Mouse (Mus musculus) CH12.LX (cell line): Measurements from ENCODE around the gene Tbx3. TPM values are rescaled to one million over a fixed set of nuclear protein-coding genes. Genes with fewer than 3 reads are reported as not detected.
A peak's percentile ranks its signal among the peaks of the same experiment; 100 is the strongest.

Experiments used
- DNase-seq: peaks from one replicate; pipeline ENCODE4 v3.0.0-alpha.2; 2013; ENCODE audit errors: extremely low read depth
- H3K27ac ChIP-seq: 2 replicates; pipeline ENCODE4 v1.5.1; 2012; ENCODE audit warnings: low read depth, mild to moderate bottlenecking, control low read depth, moderate library complexity; ENCODE audit not compliant: insufficient read depth
- H3K27me3 ChIP-seq: replicated peaks from 2 replicates; pipeline ENCODE3; 2012; ENCODE audit warnings: inconsistent platforms
- H3K36me3 ChIP-seq, 2 experiments: replicated peaks in 1 of 2; 2 replicates each; pipeline versions ENCODE3 to v1.6.1; 2012; ENCODE audit warnings: inconsistent platforms in 1 of 2, low read length in 1 of 2, mild to moderate bottlenecking in 1 of 2, mixed read lengths in 1 of 2, moderate library complexity in 1 of 2; ENCODE audit not compliant: control insufficient read depth in 1 of 2, insufficient read depth in 1 of 2
- H3K4me1 ChIP-seq, 2 experiments: 2 replicates each; pipeline ENCODE4 v1.6.1; 2012; ENCODE audit warnings: inconsistent platforms in 1 of 2, moderate library complexity in 1 of 2; ENCODE audit not compliant: insufficient read depth in 2 of 2, control insufficient read depth in 1 of 2
- H3K4me2 ChIP-seq: 2 replicates; pipeline ENCODE4 v1.6.1; 2012; ENCODE audit warnings: low read depth, mild to moderate bottlenecking, control low read depth; ENCODE audit not compliant: poor library complexity, insufficient read depth, severe bottlenecking
- H3K4me3 ChIP-seq, 3 experiments: fragments of 150-350 bp in 1 of 3; sonication (generic) in 1 of 3; replicated peaks in 1 of 3; 2 replicates each; pipeline versions ENCODE3 to v1.5.1; 2011 to 2012; ENCODE audit warnings: low read depth in 2 of 3, low read length in 2 of 3, mild to moderate bottlenecking in 2 of 3, moderate library complexity in 2 of 3, control low read depth in 1 of 3, improper control_type of control experiment in 1 of 3, inconsistent platforms in 1 of 3, mixed read lengths in 1 of 3; ENCODE audit not compliant: poor library complexity in 1 of 3
- H3K79me2 ChIP-seq: replicated peaks from 2 replicates; pipeline ENCODE4 v1.6.1; 2012; ENCODE audit warnings: mild to moderate bottlenecking, moderate library complexity; ENCODE audit not compliant: control insufficient read depth, poor library complexity, insufficient read depth, severe bottlenecking; ENCODE audit errors: extremely low read depth
- H3K9ac ChIP-seq: 2 replicates; pipeline ENCODE4 v1.6.1; 2012; ENCODE audit warnings: low read depth, mild to moderate bottlenecking, control low read depth, moderate library complexity; ENCODE audit not compliant: insufficient read depth
- H3K9me3 ChIP-seq: replicated peaks from 2 replicates; pipeline ENCODE3; 2012; ENCODE audit warnings: low read length, inconsistent platforms, mixed read lengths
- BHLHE40 ChIP-seq: IDR thresholded peaks from 2 replicates; pipeline ENCODE4 v1.6.1; 2011; ENCODE audit warnings: mild to moderate bottlenecking, low read depth, low read length, improper control_type of control experiment
- CTCF ChIP-seq, 2 experiments: IDR thresholded peaks in 1 of 2; conservative IDR thresholded peaks in 1 of 2; 2 replicates each; pipeline ENCODE4 v1.5.1; 2011 to 2012; ENCODE audit warnings: low read depth in 2 of 2, low read length in 2 of 2, improper control_type of control experiment in 1 of 2, inconsistent platforms in 1 of 2, mild to moderate bottlenecking in 1 of 2, moderate library complexity in 1 of 2
- E2F4 ChIP-seq: IDR thresholded peaks from 2 replicates; pipeline ENCODE4 v1.6.1; 2011; ENCODE audit warnings: low read depth, low read length, improper control_type of control experiment; ENCODE audit not compliant: insufficient replicate concordance
- ELF1 ChIP-seq: IDR thresholded peaks from 2 replicates; pipeline ENCODE4 v1.6.1; 2014; ENCODE audit warnings: low read depth, mild to moderate bottlenecking, inconsistent platforms, low read length, improper control_type of control experiment
- EP300 ChIP-seq: IDR thresholded peaks from 2 replicates; pipeline ENCODE4 v1.6.1; 2011; ENCODE audit warnings: low read length, improper control_type of control experiment
- GABPA ChIP-seq: IDR thresholded peaks from 2 replicates; pipeline ENCODE4 v1.6.1; 2012; ENCODE audit warnings: low read depth, low read length, improper control_type of control experiment, inconsistent platforms; ENCODE audit not compliant: insufficient replicate concordance
- MAX ChIP-seq: IDR thresholded peaks from 2 replicates; pipeline ENCODE4 v1.6.1; 2011; ENCODE audit warnings: low read length, improper control_type of control experiment
- MAZ ChIP-seq: IDR thresholded peaks from 2 replicates; pipeline ENCODE4 v1.6.1; 2012; ENCODE audit warnings: low read depth, mild to moderate bottlenecking, inconsistent platforms, low read length, improper control_type of control experiment, moderate library complexity
- MEF2A ChIP-seq: IDR thresholded peaks from 2 replicates; pipeline ENCODE4 v1.6.1; 2014; ENCODE audit warnings: low read depth, mild to moderate bottlenecking, inconsistent platforms, low read length, improper control_type of control experiment, borderline replicate concordance
- NELFE ChIP-seq: IDR thresholded peaks from 2 replicates; pipeline ENCODE4 v1.6.1; 2011; ENCODE audit warnings: low read depth, low read length, improper control_type of control experiment
- NRF1 ChIP-seq: IDR thresholded peaks from 2 replicates; pipeline ENCODE4 v1.6.1; 2014; ENCODE audit warnings: low read depth, mild to moderate bottlenecking, inconsistent platforms, low read length, improper control_type of control experiment, moderate library complexity
- RAD21 ChIP-seq: IDR thresholded peaks from 2 replicates; pipeline ENCODE4 v1.6.1; 2011; ENCODE audit warnings: low read depth, mild to moderate bottlenecking, low read length, improper control_type of control experiment, moderate library complexity
- SMC3 ChIP-seq: IDR thresholded peaks from 2 replicates; pipeline ENCODE4 v1.6.1; 2011; ENCODE audit warnings: low read depth, low read length, improper control_type of control experiment
- UBTF ChIP-seq: IDR thresholded peaks from 2 replicates; pipeline ENCODE4 v1.6.1; 2012; ENCODE audit warnings: low read depth, mild to moderate bottlenecking, inconsistent platforms, low read length, improper control_type of control experiment, moderate library complexity
- ZC3H11A ChIP-seq: IDR thresholded peaks from 2 replicates; pipeline ENCODE4 v1.6.1; 2012; ENCODE audit warnings: low read depth, mild to moderate bottlenecking, inconsistent platforms, low read length, improper control_type of control experiment
- ZMIZ1 ChIP-seq: IDR thresholded peaks from 2 replicates; pipeline ENCODE4 v1.6.1; 2012; ENCODE audit warnings: low read depth, mild to moderate bottlenecking, inconsistent platforms, low read length, improper control_type of control experiment
- dilution Hi-C: fragments of 300-500 bp; cut with MboI; formaldehyde crosslinking; loops from 2 replicates; pipeline ENCODE4 v1.14.3; 2020; ENCODE audit warnings: low sequenced_read_pairs; ENCODE audit not compliant: extremely low pct_unique_long_range_greater_than_20kb, extremely low pct_ligation_motif_present
- in situ Hi-C: fragments of 300-500 bp; cut with MboI; formaldehyde crosslinking; loops from 3 replicates; pipeline ENCODE4 v1.14.3; 2019; ENCODE audit warnings: low sequenced_read_pairs, low pct_ligation_motif_present, low pct_unique_long_range_greater_than_20kb, mixed read lengths
- polyA plus RNA-seq: library from polyadenylated mRNA; unstranded; fragments of >175 nt; gene quantifications from 2 replicates; pipeline ENCODE4 v1.2.1, GENCODE M21; 2012; ENCODE audit warnings: low read depth; ENCODE audit not compliant: insufficient read length
- total RNA-seq, 2 experiments: library from RNA; depleted of rRNA; stranded (reverse); fragments of 300-350 nt in 1 of 2; fragments of >200 nt in 1 of 2; gene quantifications; 2 replicates each; pipeline ENCODE4 v1.2.3; 2012 to 2014

Gene Tbx3
- total and polyA plus RNA-seq, 3 experiments = not detected

DNA sequence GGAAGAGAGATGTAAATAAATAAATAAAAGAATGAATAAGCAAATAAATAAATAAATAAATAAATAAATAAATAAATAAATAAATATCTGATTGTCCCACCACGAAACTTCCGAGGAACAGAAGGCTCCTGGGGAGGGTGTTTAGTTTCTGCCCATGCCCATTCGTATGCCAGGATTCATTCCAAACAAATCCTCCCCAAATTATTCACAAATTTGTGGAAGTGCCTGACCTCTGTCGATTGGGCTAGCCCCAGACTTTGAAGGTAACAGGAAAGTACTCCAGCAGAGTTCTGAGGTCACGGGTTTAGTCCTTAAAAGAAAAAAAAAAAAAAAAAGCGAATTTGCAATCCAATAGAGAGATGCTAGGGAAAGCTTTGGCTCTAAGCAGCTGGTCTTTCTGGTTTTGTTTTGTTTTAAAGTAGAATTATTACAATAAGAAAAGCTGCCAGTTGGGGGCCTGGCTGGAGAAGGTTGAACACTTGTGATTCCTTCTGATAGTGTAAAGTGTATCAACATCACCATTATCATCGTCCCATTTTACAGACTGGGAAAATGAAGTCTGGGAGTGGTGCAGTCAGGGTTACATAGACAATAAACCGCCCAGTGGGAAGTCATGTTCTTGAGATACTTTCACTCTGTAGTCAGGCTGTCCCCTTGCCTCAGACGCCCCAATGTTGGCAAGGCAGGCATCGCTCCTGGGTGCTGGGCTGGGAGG, 9.3 kb downstream of the Tbx3 start:
- no peaks in the 10 kb centered on the region for H3K4me1 ChIP-seq
- in situ Hi-C loops = loop anchor here (25.0 kb wide), 1 partner anchor 792 kb away; no protein-coding TSS in a partner anchor
- TF ChIP-seq CTCF (conservative IDR thresholded peaks at IDR 0.05 in 1 of 2, IDR thresholded peaks at IDR 0.05 in 1 of 2; ENCODE audit: low read depth in 2 of 2, low read length in 2 of 2) = no peak
- no peak for TF ChIP-seq EP300
- TF ChIP-seq SMC3 = no peak
- no peak overlapping the region for H3K4me3 ChIP-seq
- H3K27me3 ChIP-seq = no peaks in the 10 kb centered on the region
- H3K9ac ChIP-seq = no peak overlapping the region
- DNase-seq = no peak
- H3K27ac ChIP-seq = no peak overlapping the region
- dilution Hi-C loops = no loop called here
- no peaks in the 10 kb centered on the region for H3K36me3 ChIP-seq
- no peaks in the 10 kb centered on the region for H3K79me2 ChIP-seq
- peaks cover 73% of the 10 kb centered on the region for H3K9me3 ChIP-seq
- H3K4me2 ChIP-seq = no peak overlapping the region

- TF ChIP-seq BHLHE40 (no peak), ELF1 (no peak), NRF1 (no peak), ZC3H11A (no peak), MAX (no peak), MEF2A (no peak), E2F4 (no peak), SMC3 (no peak), UBTF (no peak), RAD21 (no peak), GABPA (no peak), MAZ (no peak), NELFE (no peak), ZMIZ1 (no peak), EP300 (no peak)
- in situ Hi-C loops = loop anchor here (25.0 kb wide), 1 partner anchor 793 kb away; no protein-coding TSS in a partner anchor
- H3K9ac ChIP-seq = no peak overlapping the region
Measured at GRCm38 (mm10) chr5:119680329-119681010, 10.0 kb downstream of the Tbx3 start.

More at GRCm38 (mm10) chr5:119680329-119681010, 10.0 kb downstream of the Tbx3 start:
- Histone ChIP-seq H3K4me3 (peak overlapping the region in 1 of 3 experiments; percentile 15), H3K4me1 (no peaks in the 10 kb centered on the region), H3K27ac (no peak overlapping the region), H3K4me2 (no peak overlapping the region), H3K27me3 (no peaks in the 10 kb centered on the region), H3K79me2 (no peaks in the 10 kb centered on the region), H3K9me3 (peaks cover 71% of the 10 kb centered on the region), H3K36me3 (no peaks in the 10 kb centered on the region)
- no peak for DNase-seq
- dilution Hi-C loops = no loop called here
